Mouse (Mus musculus) brain, embryonic 14.5 days (tissue): ENCODE measurements around the gene St6galnac1.

ENCODE experiments used
- CTCF ChIP-seq: fragments of 200-500 bp; IDR thresholded peaks from 2 replicates; pipeline ENCODE4 v1.5.1; 2012; ENCODE audit warnings: inconsistent platforms, mild to moderate bottlenecking, moderate library complexity, borderline replicate concordance; ENCODE audit not compliant: insufficient read depth, insufficient read length; ENCODE audit errors: extremely low read depth
- POLR2A ChIP-seq: fragments of 200-500 bp; IDR thresholded peaks from 2 replicates; pipeline ENCODE4 v1.6.1; 2012; ENCODE audit warnings: mild to moderate bottlenecking, inconsistent platforms, borderline replicate concordance; ENCODE audit not compliant: poor library complexity, insufficient read depth, insufficient read length, severe bottlenecking; ENCODE audit errors: extremely low read depth

GRCm38 (mm10) chr11:116806136-116807071 lies 31.1 kb upstream of the St6galnac1 start:
- TF ChIP-seq POLR2A (no peak), CTCF (no peak)
